Mouse (Mus musculus) embryonic facial prominence, embryonic 14.5 days (tissue): ENCODE results near the gene Krt80. TPM values are rescaled to one million over a fixed set of nuclear protein-coding genes. Genes with fewer than 3 reads are reported as not detected.

ENCODE experiments used
- ATAC-seq: fragments of 200-750 bp; cut with Nextera tagmentation; 2 replicates; pipeline ENCODE4 v1.8.0; 2017; ENCODE audit warnings: low read depth, moderate number of reproducible peaks, moderate TSS enrichment
- DNase-seq: peaks from one replicate; pipeline ENCODE4 v3.0.0-alpha.2; 2015; ENCODE audit warnings: low spot score
- H3K27ac ChIP-seq: fragments of 300-500 bp; sonication (generic); replicated peaks from 2 replicates; pipeline ENCODE4 v1.5.1; 2014; ENCODE audit warnings: low read depth, mild to moderate bottlenecking, low read length, moderate library complexity
- H3K27me3 ChIP-seq: fragments of 300-500 bp; sonication (generic); replicated peaks from 2 replicates; pipeline ENCODE4 v1.6.1; 2014; ENCODE audit warnings: low read length; ENCODE audit not compliant: control insufficient read depth, insufficient read depth
- H3K36me3 ChIP-seq: fragments of 300-500 bp; sonication (generic); 2 replicates; pipeline ENCODE4 v1.6.1; 2014; ENCODE audit warnings: low read length, mixed read lengths; ENCODE audit not compliant: control insufficient read depth, insufficient read depth
- H3K4me1 ChIP-seq: fragments of 300-500 bp; sonication (generic); 2 replicates; pipeline ENCODE4 v1.6.1; 2014; ENCODE audit warnings: antibody characterized with exemption, low read length; ENCODE audit not compliant: control insufficient read depth, insufficient read depth
- H3K4me2 ChIP-seq: fragments of 300-500 bp; sonication (generic); 2 replicates; pipeline ENCODE4 v1.6.1; 2014; ENCODE audit warnings: low read depth, mild to moderate bottlenecking, low read length, moderate library complexity, mixed read lengths
- H3K4me3 ChIP-seq: fragments of 300-500 bp; sonication (generic); 2 replicates; pipeline ENCODE4 v1.5.1; 2014; ENCODE audit warnings: low read depth, mild to moderate bottlenecking, low read length
- H3K9ac ChIP-seq: fragments of 300-500 bp; sonication (generic); 2 replicates; pipeline ENCODE4 v1.6.1; 2014; ENCODE audit warnings: low read depth, mild to moderate bottlenecking, low read length, moderate library complexity, mixed read lengths
- H3K9me3 ChIP-seq: fragments of 300-500 bp; sonication (generic); 2 replicates; pipeline ENCODE4 v1.6.1; 2016; ENCODE audit warnings: low read length; ENCODE audit not compliant: control insufficient read depth
- WGBS: fragments of 180-500 bp; shearing (Covaris S2); extraction: QIAGEN DNeasy Blood & Tissue Kit; methylation state at CpG from one replicate; pipeline ENCODE4 v1.1.7; 2014; 5-methylcytosine and 5-hydroxymethylcytosine counted together
- polyA plus RNA-seq: library from polyadenylated mRNA; unstranded; fragments of >200 nt; fragmentation: Nextera tagmentation; extraction: Ambion mirVana; gene quantifications from 2 replicates; pipeline ENCODE4 v1.2.1, GENCODE M21; 2014

The Krt80 gene
- polyA plus RNA-seq, 1 experiment from 2014 or later = 9.5 TPM

DNA sequence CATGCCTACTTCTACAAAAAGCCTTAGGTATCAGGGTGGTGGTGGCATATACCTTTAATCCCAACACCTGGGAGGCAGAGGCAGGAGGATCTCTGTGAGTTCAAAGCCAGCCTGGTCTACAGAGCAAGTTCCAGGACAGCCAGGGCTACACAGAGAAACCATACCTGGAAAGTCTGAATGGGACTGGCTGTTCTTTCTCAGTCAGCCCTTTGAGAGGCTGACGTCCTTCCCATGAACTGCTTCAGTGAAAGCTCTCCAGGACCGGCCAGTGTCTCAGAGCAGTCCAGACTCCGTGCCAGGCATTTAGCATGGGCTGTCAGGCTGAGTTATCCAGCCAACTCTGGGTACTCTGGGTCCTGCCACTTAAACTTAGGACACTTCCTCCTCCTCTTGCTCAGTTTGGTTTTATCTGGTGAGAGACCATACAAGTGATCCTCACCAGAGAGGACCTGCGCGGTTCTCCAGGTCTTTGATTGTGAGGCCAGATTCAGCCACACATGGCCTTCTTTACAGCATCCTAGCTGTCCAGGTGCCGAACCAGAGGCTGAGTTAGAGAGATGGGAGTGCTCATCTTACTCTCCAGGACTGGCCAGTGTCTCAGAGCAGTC is 49.8 kb downstream of the Krt80 start:
- H3K9me3 ChIP-seq = no peaks in the 10 kb centered on the region
- no peak for ATAC-seq
- no peaks in the 10 kb centered on the region for H3K36me3 ChIP-seq
- WGBS = 91% methylated on average over 6 of the region's 6 CpGs
- H3K27ac ChIP-seq = no peak overlapping the region
- H3K4me3 ChIP-seq = no peak overlapping the region
- no peak overlapping the region for H3K9ac ChIP-seq
- H3K4me2 ChIP-seq = no peak overlapping the region
- H3K27me3 ChIP-seq = no peaks in the 10 kb centered on the region
- no peak for DNase-seq
- H3K4me1 ChIP-seq = no peaks in the 10 kb centered on the region

DNA sequence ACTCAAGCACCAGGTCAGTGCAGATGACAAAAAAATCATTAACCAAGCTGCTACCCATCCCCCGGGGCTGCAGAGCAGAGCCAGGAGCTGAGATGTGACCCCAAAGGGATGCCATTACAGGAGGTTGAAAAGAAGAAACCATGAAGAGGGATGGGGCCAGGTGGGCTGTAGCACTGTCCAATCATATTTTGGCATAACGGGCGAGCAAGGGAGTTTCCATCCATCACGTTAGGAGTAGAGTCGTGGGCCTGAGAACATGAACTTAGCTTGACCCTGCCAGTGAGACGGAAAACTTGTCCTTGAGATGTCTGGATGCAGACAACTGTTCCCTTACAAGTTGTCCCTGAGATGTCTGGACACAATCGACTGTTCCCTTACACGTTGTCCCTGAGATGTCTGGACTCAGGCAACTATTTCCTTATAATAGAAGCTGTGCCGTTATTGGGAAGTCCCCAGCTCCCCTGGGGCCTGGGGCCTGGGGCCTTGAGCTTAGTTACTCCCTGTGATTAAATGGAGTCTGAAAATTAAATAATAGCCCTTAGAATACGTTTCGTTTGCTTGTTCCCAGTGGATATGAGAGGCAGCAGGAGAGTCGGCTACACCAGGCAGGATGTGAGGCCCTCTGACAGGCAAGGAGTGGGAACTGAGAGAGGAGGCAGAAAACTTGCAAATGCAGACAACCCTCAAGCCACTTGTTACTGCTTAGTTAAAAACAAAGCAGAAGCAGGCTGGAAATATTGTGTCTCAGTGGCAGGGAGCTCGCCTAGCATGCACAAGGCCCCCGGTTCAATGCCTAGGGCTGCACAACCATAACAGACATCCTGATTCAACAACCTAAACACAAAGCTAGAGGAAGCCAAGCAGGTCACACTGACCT is 50.8 kb downstream of the Krt80 start:
- no peaks in the 10 kb centered on the region for H3K4me1 ChIP-seq
- no peak overlapping the region for H3K4me3 ChIP-seq
- ATAC-seq (no peak), DNase-seq (no peak)
- 48% methylated on average over 14 of the region's 14 CpGs for WGBS
- no peaks in the 10 kb centered on the region for H3K27me3 ChIP-seq
- no peak overlapping the region for H3K4me2 ChIP-seq
- H3K9ac ChIP-seq = no peak overlapping the region
- H3K9me3 ChIP-seq = no peaks in the 10 kb centered on the region
- H3K27ac ChIP-seq = no peak overlapping the region
- no peaks in the 10 kb centered on the region for H3K36me3 ChIP-seq

DNA sequence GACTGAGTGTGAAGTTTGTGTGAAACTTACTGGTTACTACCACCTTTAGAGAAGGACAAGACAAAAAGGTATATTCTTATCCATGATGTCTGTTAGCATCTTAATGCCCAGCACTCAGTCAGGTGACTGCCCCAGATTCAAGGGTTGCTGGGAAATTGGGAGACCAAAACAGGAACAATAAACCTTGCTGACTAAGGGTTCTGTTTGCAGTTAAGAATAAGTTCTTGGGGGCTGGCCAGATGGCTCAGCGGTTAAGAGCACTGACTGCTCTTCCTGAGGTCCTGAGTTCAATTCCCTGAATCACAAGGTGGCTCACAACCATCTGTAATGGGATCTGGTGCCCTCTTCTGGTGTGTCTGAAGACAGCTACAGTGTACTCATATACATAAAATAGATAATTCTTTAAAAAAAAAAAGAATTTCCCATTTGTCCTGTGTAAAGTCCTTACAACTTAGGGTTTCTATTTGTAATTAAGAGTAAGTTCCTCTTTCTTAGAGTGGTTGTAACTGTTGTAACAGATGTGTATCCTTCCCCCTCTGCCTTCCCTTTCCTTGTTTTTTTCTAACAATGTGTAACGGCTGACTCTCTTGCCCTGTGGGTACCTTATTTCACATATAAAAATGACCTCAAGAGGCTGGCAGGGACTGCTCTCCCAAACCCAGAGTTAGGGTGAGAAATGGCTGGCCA is 52.0 kb downstream of the Krt80 start:
- no peaks in the 10 kb centered on the region for H3K9me3 ChIP-seq
- H3K4me1 ChIP-seq = no peaks in the 10 kb centered on the region
- no peak for DNase-seq
- no peak overlapping the region for H3K27ac ChIP-seq
- no peaks in the 10 kb centered on the region for H3K27me3 ChIP-seq
- H3K4me3 ChIP-seq = no peak overlapping the region
- no peak overlapping the region for H3K9ac ChIP-seq
- WGBS = 69% methylated on average over 2 of the region's 2 CpGs
- H3K4me2 ChIP-seq = no peak overlapping the region
- no peak for ATAC-seq
- no peaks in the 10 kb centered on the region for H3K36me3 ChIP-seq

DNA sequence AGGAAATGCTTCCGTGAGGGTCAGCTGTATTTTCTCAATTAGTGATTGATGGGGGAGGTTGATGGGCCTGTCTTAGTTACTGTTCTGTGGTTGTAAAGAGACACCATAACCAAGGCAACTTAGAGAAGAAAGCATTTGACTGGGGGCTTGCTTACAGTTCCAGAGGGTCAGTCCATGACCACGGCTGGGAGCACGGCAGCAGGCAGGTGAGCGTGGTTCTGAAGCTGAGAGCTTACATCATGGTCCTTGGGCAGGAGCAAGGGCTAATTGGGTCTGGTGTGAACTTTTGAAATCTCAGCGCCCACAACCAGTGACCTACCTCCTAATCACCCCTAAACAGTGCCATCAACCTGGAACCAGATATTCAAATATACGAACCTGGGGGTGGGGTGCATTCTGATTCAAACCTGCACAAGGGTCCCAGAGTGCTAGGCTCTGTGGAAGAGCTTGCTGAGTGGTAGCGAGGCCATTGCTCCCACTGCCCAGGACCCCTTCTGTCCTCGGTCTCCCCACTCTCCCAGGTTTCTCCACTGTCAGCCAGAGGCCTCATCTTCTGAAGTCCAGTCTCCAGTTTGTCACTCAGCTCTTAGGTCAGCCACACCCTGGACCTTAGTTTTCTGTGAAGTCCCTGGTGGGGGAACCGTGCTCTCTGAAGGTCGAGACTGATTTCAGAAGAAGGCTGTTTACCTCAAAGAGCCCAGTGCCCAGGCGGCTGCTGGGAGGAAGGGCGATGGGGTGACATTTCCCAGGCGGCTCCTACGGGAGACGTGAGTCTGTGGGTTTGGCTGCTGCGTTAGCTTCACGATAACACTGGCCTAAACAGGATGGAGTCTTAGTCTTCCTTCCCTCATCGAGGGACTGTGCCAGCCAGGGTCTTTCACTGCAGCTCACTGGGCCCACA is 52.8 kb downstream of the Krt80 start:
- Histone ChIP-seq H3K9ac (no peak overlapping the region), H3K27me3 (no peaks in the 10 kb centered on the region), H3K4me3 (no peak overlapping the region), H3K4me2 (no peak overlapping the region), H3K36me3 (no peaks in the 10 kb centered on the region), H3K4me1 (no peaks in the 10 kb centered on the region), H3K9me3 (no peaks in the 10 kb centered on the region), H3K27ac (no peak overlapping the region)
- DNase-seq (no peak), ATAC-seq (no peak)
- WGBS = 73% methylated on average over 18 of the region's 18 CpGs

DNA sequence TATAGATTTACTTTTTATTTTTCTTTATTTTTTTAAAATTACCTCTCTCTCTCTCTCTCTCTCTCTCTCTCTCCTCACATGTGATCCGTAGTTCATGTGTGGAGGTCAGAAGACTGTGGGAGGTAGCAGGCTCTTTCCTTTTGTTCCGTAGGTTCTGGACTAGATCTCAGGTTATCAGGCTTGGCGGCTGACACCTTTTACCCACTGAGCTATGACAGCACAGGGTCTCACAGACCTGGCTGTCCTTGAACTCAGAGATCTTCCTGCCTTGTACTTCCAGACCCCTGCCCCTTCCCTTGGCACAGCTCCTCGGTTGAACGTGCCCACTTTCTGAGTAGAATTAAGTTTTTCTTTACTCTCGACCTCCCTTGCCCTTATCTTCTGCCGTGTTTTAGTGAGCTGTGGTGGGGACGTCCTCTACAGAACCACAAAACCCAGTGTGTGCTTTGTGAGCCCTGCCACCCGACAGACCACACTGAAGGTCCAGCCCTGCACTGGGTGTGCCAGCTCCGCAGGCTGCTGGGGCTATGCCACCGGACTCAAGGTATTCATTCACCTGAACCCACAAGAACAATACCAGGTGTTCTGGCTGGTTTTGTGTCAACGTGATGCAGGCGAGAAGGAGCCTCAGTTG is 53.6 kb downstream of the Krt80 start:
- no peaks in the 10 kb centered on the region for H3K4me1 ChIP-seq
- no peak overlapping the region for H3K27ac ChIP-seq
- H3K4me3 ChIP-seq = peak overlapping the region; percentile 30
- peak overlapping the region; percentile 61 for H3K4me2 ChIP-seq
- H3K36me3 ChIP-seq = no peaks in the 10 kb centered on the region
- 0 out of 2 replicates have a peak overlapping the region, but pooled peaks have one; percentile 17 for H3K9ac ChIP-seq
- H3K9me3 ChIP-seq = no peaks in the 10 kb centered on the region
- DNase-seq = no peak
- WGBS = 57% methylated on average over 13 of the region's 13 CpGs
- H3K27me3 ChIP-seq = no peaks in the 10 kb centered on the region
- ATAC-seq = no peak

DNA sequence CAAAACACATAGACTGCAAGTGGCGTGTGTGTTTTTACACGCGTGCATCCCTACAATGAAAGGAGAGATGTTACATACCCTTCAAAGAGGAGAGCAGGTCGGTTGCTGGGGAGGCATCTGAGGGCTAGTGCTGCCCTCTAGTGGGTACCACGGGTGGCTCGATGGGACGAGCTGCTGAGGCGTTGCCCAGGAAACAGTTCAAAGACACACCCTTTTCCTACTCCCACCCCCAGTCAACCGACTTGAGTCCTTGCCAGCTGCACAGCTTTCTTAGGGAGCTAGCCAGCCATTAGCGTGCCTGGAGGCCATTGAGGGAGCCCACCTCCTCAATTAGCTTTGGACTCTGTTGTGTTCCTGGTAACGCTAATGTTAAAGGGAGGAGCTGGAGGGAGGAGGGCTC is 54.1 kb downstream of the Krt80 start:
- DNase-seq = peak; percentile 94
- peak overlapping the region; percentile 61 for H3K4me2 ChIP-seq
- H3K4me3 ChIP-seq = peak overlapping the region; percentile 30

DNA sequence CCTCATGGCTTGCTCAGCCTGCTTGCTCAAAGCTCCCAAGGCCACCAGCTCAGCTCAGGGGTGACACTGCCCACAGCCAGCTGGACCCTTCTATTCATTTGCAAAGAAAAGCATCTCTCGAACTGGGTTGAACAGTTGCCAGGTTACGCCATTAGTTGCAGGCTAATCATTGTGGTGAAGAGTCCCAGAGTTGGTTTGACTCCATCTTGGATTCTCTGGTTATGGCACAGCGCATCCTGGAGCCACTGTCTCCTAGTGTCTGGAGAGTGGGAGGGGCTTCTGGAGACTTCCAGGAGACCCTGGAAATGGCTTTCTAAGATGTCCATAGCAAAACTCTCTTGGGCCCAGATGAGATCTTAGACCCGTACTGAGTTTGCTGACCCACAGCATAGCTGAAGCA is 54.6 kb downstream of the Krt80 start:
- Histone ChIP-seq H3K4me1 (no peaks in the 10 kb centered on the region), H3K36me3 (no peaks in the 10 kb centered on the region), H3K4me2 (peak overlapping the region; percentile 61), H3K4me3 (no peak overlapping the region), H3K27ac (no peak overlapping the region), H3K27me3 (no peaks in the 10 kb centered on the region), H3K9me3 (no peaks in the 10 kb centered on the region), H3K9ac (no peak overlapping the region)
- 86% methylated on average over 4 of the region's 4 CpGs for WGBS
- ATAC-seq (no peak), DNase-seq (no peak)

More for the DNA sequence above, 54.1 kb downstream of the Krt80 start:
- Histone ChIP-seq H3K27ac (no peak overlapping the region), H3K9me3 (no peaks in the 10 kb centered on the region), H3K9ac (peak overlapping the region; percentile 17; the same call in 1 of the 2 replicates), H3K4me1 (no peaks in the 10 kb centered on the region), H3K27me3 (no peaks in the 10 kb centered on the region), H3K36me3 (no peaks in the 10 kb centered on the region)
- WGBS = 4% methylated on average over 11 of the region's 11 CpGs
- ATAC-seq = peak; percentile 90

DNA sequence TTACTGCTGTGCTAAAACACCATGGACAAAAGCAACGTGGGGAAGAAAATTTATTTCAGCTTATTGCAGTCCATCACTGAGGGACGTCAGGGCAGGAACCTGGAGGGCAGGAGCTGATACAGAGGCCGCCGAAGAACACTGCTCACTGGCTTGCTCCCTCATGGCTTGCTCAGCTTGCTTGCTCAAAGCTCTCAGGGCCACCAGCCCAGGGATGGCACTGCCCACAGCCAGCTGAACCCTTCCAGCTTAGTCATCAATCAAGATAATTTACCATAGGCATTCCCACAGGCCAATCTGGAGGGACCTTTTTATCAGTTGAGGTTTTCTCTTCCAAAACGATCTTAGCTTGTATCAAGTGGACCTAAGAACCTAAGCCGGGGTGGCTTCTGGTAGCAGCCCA is 58.0 kb downstream of the Krt80 start:
- no peak for ATAC-seq
- no peaks in the 10 kb centered on the region for H3K36me3 ChIP-seq
- no peak for DNase-seq

More for the DNA sequence above, 58.0 kb downstream of the Krt80 start:
- no peaks in the 10 kb centered on the region for H3K9me3 ChIP-seq
- no peak overlapping the region for H3K4me3 ChIP-seq
- no peak overlapping the region for H3K9ac ChIP-seq
- H3K4me1 ChIP-seq = peaks cover 12% of the 10 kb centered on the region
- WGBS = 84% methylated on average over 6 of the region's 6 CpGs
- H3K4me2 ChIP-seq = no peak overlapping the region
- H3K27me3 ChIP-seq = no peaks in the 10 kb centered on the region
- H3K27ac ChIP-seq = no peak overlapping the region
